Mouse (Mus musculus): ENCODE measurements around the gene Syt3. TPM values are rescaled to one million over a fixed set of nuclear protein-coding genes. Genes with fewer than 3 reads are reported as not detected.

The Syt3 gene
- polyA plus RNA-seq (2012; rRNA removed; ENCODE audit: low replicate concordance), result 0.84 and 5.3 TPM in 2 replicates

DNA sequence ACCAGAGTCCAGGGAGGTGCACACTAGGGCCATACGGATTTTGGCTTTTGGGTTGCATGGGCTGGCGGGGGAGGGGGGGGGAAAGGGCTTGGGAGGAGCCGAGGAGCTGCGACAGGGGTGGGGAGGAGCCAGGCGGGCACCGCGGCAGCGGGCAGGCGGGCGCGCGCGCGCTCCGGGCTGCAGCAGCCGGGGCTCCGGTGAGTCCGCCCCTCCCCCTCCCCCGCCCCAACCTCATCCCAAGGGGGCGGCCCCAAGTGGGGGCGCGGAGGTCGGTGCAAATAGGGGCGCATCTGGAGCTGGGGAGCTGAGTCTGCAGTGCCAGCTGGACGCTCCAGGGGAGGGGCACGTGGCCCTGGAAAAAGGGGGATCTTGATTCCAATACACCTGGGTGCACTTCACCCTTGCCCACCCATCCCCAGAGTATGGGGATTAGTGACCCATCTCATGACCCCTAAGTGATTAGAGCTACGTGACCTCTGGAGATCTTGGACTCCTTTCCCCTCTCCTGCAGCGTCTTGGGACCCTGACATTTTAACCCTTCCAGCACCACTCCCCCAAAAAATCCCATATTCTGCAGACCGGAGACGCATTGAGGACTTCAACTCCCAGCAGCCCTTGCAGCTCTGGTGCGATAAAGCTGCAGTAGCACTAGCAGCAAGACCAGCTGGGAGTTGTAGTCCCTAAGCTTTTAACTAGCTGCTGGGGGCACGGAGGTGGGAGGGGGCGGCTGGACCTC, at the start of gene Syt3:
Syt3 (plus strand) TSS at position 123 of the 736 bp plus-strand sequence.

GRCm38 (mm10) chr7:44385720-44386119, 1.8 kb downstream of the Syt3 start, which contains the start of gene 1700008O03Rik:
Gene 1700008O03Rik (minus strand): TSS chr7:44385820.

DNA sequence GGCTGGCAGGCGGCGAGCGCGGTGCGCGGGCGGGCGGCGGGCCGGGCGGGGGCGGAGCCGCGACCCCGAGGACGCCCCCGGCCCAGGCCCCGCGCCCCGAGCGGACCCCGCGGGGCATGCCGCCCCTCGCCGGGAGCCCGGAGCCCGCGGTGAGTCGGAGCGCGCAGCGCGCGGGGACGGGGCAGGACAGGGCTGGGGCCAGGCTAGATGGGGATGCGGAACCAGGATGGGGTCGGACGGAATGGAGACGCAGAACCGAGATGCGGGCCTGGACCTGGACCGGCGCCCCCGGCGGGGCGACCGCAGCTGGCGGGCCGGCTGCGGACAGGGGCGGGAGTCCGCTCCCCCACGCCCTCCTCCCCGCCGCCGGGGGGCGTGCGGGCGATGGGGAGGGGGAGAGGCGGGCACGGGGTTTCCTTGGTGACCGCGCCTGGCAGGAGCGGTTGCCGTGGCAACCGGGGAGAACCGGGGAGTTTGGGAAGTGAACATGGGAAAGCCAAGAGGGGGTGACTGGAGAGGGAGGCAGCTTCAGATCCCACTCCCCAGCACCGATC, 45.1 kb downstream of the Syt3 start, which contains the start of gene Lrrc4b:
Lrrc4b (plus strand) TSS at position 51 of the 554 bp plus-strand sequence.

Other genes starting within 250 kb of the Syt3 start
- gene Klk1b16, start 247.3 kb upstream of the Syt3 start, polyA plus RNA-seq (2012; rRNA removed; ENCODE audit: low replicate concordance), result not detected in 2 replicates
- gene Klk1b24, start 195.9 kb upstream of the Syt3 start, polyA plus RNA-seq (2012; rRNA removed; ENCODE audit: low replicate concordance), result 0.19 TPM in 1 of 2 replicates, not detected in the other
- 1.8 TPM in 1 of 2 replicates, not detected in the other for gene Klk1b3, start 185.9 kb upstream of the Syt3 start, polyA plus RNA-seq (2012; rRNA removed; ENCODE audit: low replicate concordance)
- gene Klk1b4, start 176.7 kb upstream of the Syt3 start, polyA plus RNA-seq (2012; rRNA removed; ENCODE audit: low replicate concordance), result 5.1 TPM in 1 of 2 replicates, not detected in the other
- gene Klk1b5, start 168.2 kb upstream of the Syt3 start, polyA plus RNA-seq (2012; rRNA removed; ENCODE audit: low replicate concordance), result 0.65 and 5.5 TPM in 2 replicates
- 81.1 and 870 TPM in 2 replicates for gene Klk1, start 158.7 kb upstream of the Syt3 start, polyA plus RNA-seq (2012; rRNA removed; ENCODE audit: low replicate concordance)
- 0.08 TPM in 1 of 2 replicates, not detected in the other for gene Gm36864, start 147.9 kb upstream of the Syt3 start, polyA plus RNA-seq (2012; rRNA removed; ENCODE audit: low replicate concordance)
- 1.4 TPM in 2 replicates for gene 1700028J19Rik, start 137.4 kb upstream of the Syt3 start, polyA plus RNA-seq (2012; rRNA removed; ENCODE audit: low replicate concordance)
- gene 2410002F23Rik, start 137.4 kb upstream of the Syt3 start, polyA plus RNA-seq (2012; rRNA removed; ENCODE audit: low replicate concordance), result 67.9 and 113 TPM in 2 replicates
- gene Acp4, start 126.7 kb upstream of the Syt3 start, polyA plus RNA-seq (2012; rRNA removed; ENCODE audit: low replicate concordance), result not detected in 2 replicates
- 0.60 TPM in 1 of 2 replicates, not detected in the other for gene Gm15517, start 122.7 kb upstream of the Syt3 start, polyA plus RNA-seq (2012; rRNA removed; ENCODE audit: low replicate concordance)
- gene Clec11a, start 77.2 kb upstream of the Syt3 start, polyA plus RNA-seq (2012; rRNA removed; ENCODE audit: low replicate concordance), result 1.8 and 2.5 TPM in 2 replicates
- 0.72 and 1.6 TPM in 2 replicates for gene Shank1, start 73.8 kb upstream of the Syt3 start, polyA plus RNA-seq (2012; rRNA removed; ENCODE audit: low replicate concordance)
- gene 1700008O03Rik, start 1.7 kb downstream of the Syt3 start, polyA plus RNA-seq (2012; rRNA removed; ENCODE audit: low replicate concordance), result 0.92 and 1.2 TPM in 2 replicates
- 1.0 and 1.5 TPM in 2 replicates for gene Lrrc4b, start 44.9 kb downstream of the Syt3 start, polyA plus RNA-seq (2012; rRNA removed; ENCODE audit: low replicate concordance)
- 3.7 and 8.8 TPM in 2 replicates for gene Aspdh, start 81.3 kb downstream of the Syt3 start, polyA plus RNA-seq (2012; rRNA removed; ENCODE audit: low replicate concordance)
- 114 and 135 TPM in 2 replicates for gene Josd2, start 83.9 kb downstream of the Syt3 start, polyA plus RNA-seq (2012; rRNA removed; ENCODE audit: low replicate concordance)
- 308 and 370 TPM in 2 replicates for gene Emc10, start 112.4 kb downstream of the Syt3 start, polyA plus RNA-seq (2012; rRNA removed; ENCODE audit: low replicate concordance)
- 6.3 and 8.9 TPM in 2 replicates for gene Fam71e1, start 112.5 kb downstream of the Syt3 start, polyA plus RNA-seq (2012; rRNA removed; ENCODE audit: low replicate concordance)
- not detected in 2 replicates for gene Mybpc2, start 140.6 kb downstream of the Syt3 start, polyA plus RNA-seq (2012; rRNA removed; ENCODE audit: low replicate concordance)
- 7.6 and 9.2 TPM in 2 replicates for gene Spib, start 148.0 kb downstream of the Syt3 start, polyA plus RNA-seq (2012; rRNA removed; ENCODE audit: low replicate concordance)
- gene Pold1, start 164.7 kb downstream of the Syt3 start, polyA plus RNA-seq (2012; rRNA removed; ENCODE audit: low replicate concordance), result 42.0 and 46.0 TPM in 2 replicates
- gene Nr1h2, start 169.8 kb downstream of the Syt3 start, polyA plus RNA-seq (2012; rRNA removed; ENCODE audit: low replicate concordance), result 250 and 318 TPM in 2 replicates
- gene Napsa, start 188.3 kb downstream of the Syt3 start, polyA plus RNA-seq (2012; rRNA removed; ENCODE audit: low replicate concordance), result 2.9 and 7.7 TPM in 2 replicates
- 3.6 and 6.8 TPM in 2 replicates for gene Kcnc3, start 206.6 kb downstream of the Syt3 start, polyA plus RNA-seq (2012; rRNA removed; ENCODE audit: low replicate concordance)